Mouse (Mus musculus) stomach, embryonic 14.5 days (tissue): ENCODE results near the gene Pxylp1. TPM values are rescaled to one million over a fixed set of nuclear protein-coding genes. Genes with fewer than 3 reads are reported as not detected.
A peak's percentile ranks its signal among the peaks of the same experiment; 100 is the strongest.

Experiments
- ATAC-seq: fragments of 200-750 bp; cut with Nextera tagmentation; 2 replicates; pipeline ENCODE4 v1.8.0; 2017; ENCODE audit warnings: low read depth, moderate TSS enrichment; ENCODE audit not compliant: insufficient number of reproducible peaks, insufficient read depth, low FRiP score
- H3K27ac ChIP-seq: fragments of 300-500 bp; sonication (generic); 2 replicates; pipeline ENCODE4 v1.5.1; 2014; ENCODE audit warnings: mild to moderate bottlenecking, low read length, moderate library complexity, mixed read lengths
- H3K27me3 ChIP-seq: fragments of 300-500 bp; sonication (generic); 2 replicates; pipeline ENCODE4 v1.6.1; 2014; ENCODE audit warnings: low read length, control low read depth, mixed read lengths; ENCODE audit not compliant: control insufficient read depth, insufficient read depth
- H3K36me3 ChIP-seq: fragments of 300-500 bp; sonication (generic); 2 replicates; pipeline ENCODE4 v1.6.1; 2014; ENCODE audit warnings: mild to moderate bottlenecking, control low read depth, low read length, moderate library complexity, mixed read lengths; ENCODE audit not compliant: control insufficient read depth, insufficient read depth
- H3K4me1 ChIP-seq: fragments of 300-500 bp; sonication (generic); 2 replicates; pipeline ENCODE4 v1.6.1; 2014; ENCODE audit warnings: low read length, control low read depth, mixed read lengths; ENCODE audit not compliant: control insufficient read depth, insufficient read depth
- H3K4me2 ChIP-seq: fragments of 300-500 bp; sonication (generic); replicated peaks from 2 replicates; pipeline ENCODE4 v1.6.1; 2014; ENCODE audit warnings: low read depth, low read length, control low read depth
- H3K4me3 ChIP-seq: fragments of 300-500 bp; sonication (generic); 2 replicates; pipeline ENCODE4 v1.5.1; 2014; ENCODE audit warnings: low read depth, low read length, control low read depth
- H3K9ac ChIP-seq: fragments of 300-500 bp; sonication (generic); replicated peaks from 2 replicates; pipeline ENCODE4 v1.6.1; 2014; ENCODE audit warnings: low read depth, mild to moderate bottlenecking, control low read depth, low read length, moderate library complexity, mixed read lengths
- H3K9me3 ChIP-seq: fragments of 300-500 bp; sonication (generic); 2 replicates; pipeline ENCODE4 v1.6.1; 2016; ENCODE audit warnings: low read depth, low read length, control low read depth; ENCODE audit not compliant: control insufficient read depth
- WGBS: fragments of 180-500 bp; shearing (Covaris S2); extraction: QIAGEN DNeasy Blood & Tissue Kit; methylation state at CpG from one replicate; pipeline ENCODE4 v1.1.7; 2014; 5-methylcytosine and 5-hydroxymethylcytosine counted together
- polyA plus RNA-seq: library from polyadenylated mRNA; unstranded; fragments of >200 nt; fragmentation: Nextera tagmentation; extraction: Ambion mirVana; gene quantifications from 2 replicates; pipeline ENCODE4 v1.2.1, GENCODE M21; 2014

Pxylp1 gene
- polyA plus RNA-seq, 1 experiment from 2014 or later: 37.7 TPM

- no peaks in the 10 kb centered on the region for H3K36me3 ChIP-seq
- ATAC-seq: no peak
Measured at GRCm38 (mm10) chr9:96899004-96899403, 6.5 kb upstream of the Pxylp1 start.

GRCm38 (mm10) chr9:96896690-96897089, 4.2 kb upstream of the Pxylp1 start:
- H3K4me1 ChIP-seq: no peaks in the 10 kb centered on the region
- ATAC-seq: no peak
- H3K9ac ChIP-seq: no peak overlapping the region
- no peak overlapping the region for H3K4me2 ChIP-seq
- H3K27ac ChIP-seq: no peak overlapping the region
- 87% methylated on average over 1 of the region's 1 CpGs for WGBS
- H3K4me3 ChIP-seq: no peak overlapping the region
- H3K36me3 ChIP-seq: no peaks in the 10 kb centered on the region
- no peaks in the 10 kb centered on the region for H3K9me3 ChIP-seq
- H3K27me3 ChIP-seq: no peaks in the 10 kb centered on the region

More at GRCm38 (mm10) chr9:96899004-96899403, 6.5 kb upstream of the Pxylp1 start:
- Histone ChIP-seq H3K27me3 (no peaks in the 10 kb centered on the region), H3K9ac (no peak overlapping the region), H3K4me1 (no peaks in the 10 kb centered on the region), H3K27ac (no peak overlapping the region), H3K4me3 (no peak overlapping the region), H3K4me2 (no peak overlapping the region), H3K9me3 (no peaks in the 10 kb centered on the region)

GRCm38 (mm10) chr9:96893582-96893981, 1.1 kb upstream of the Pxylp1 start:
- H3K27ac ChIP-seq: no peak overlapping the region
- H3K36me3 ChIP-seq: no peaks in the 10 kb centered on the region
- ATAC-seq: no peak
- no peak overlapping the region for H3K9ac ChIP-seq
- no peak overlapping the region for H3K4me3 ChIP-seq
- H3K4me2 ChIP-seq: no peak overlapping the region
- H3K27me3 ChIP-seq: no peaks in the 10 kb centered on the region
- no peaks in the 10 kb centered on the region for H3K9me3 ChIP-seq
- WGBS: 43% methylated on average over 5 of the region's 5 CpGs
- no peaks in the 10 kb centered on the region; the same call in 1 of the 2 replicates for H3K4me1 ChIP-seq

GRCm38 (mm10) chr9:96891341-96892330, 833 bp downstream of the Pxylp1 start:
- no peak overlapping the region for H3K27ac ChIP-seq
- no peaks in the 10 kb centered on the region for H3K9me3 ChIP-seq
- no peak for ATAC-seq
- H3K4me3 ChIP-seq: no peak overlapping the region
- no peaks in the 10 kb centered on the region for H3K27me3 ChIP-seq
- WGBS: 61% methylated on average over 12 of the region's 12 CpGs
- H3K4me2 ChIP-seq: no peak overlapping the region
- H3K4me1 ChIP-seq: peaks cover 5% of the 10 kb centered on the region; the same call in 1 of the 2 replicates
- H3K9ac ChIP-seq: no peak overlapping the region
- no peaks in the 10 kb centered on the region for H3K36me3 ChIP-seq

- no peak overlapping the region for H3K9ac ChIP-seq
- H3K4me3 ChIP-seq: no peak overlapping the region
- peaks cover 5% of the 10 kb centered on the region; the same call in 1 of the 2 replicates for H3K4me1 ChIP-seq
- H3K36me3 ChIP-seq: no peaks in the 10 kb centered on the region
- H3K27ac ChIP-seq: no peak overlapping the region
- WGBS: 92% methylated on average over 6 of the region's 6 CpGs
- H3K4me2 ChIP-seq: no peak overlapping the region
- H3K9me3 ChIP-seq: no peaks in the 10 kb centered on the region
- no peaks in the 10 kb centered on the region for H3K27me3 ChIP-seq
- ATAC-seq: no peak
Measured at GRCm38 (mm10) chr9:96890756-96891155, 1.7 kb downstream of the Pxylp1 start.

- no peak overlapping the region for H3K4me2 ChIP-seq
- no peaks in the 10 kb centered on the region for H3K9me3 ChIP-seq
- H3K9ac ChIP-seq: no peak overlapping the region
- H3K27ac ChIP-seq: no peak overlapping the region
- H3K4me1 ChIP-seq: peaks cover 10% of the 10 kb centered on the region; the same call in 1 of the 2 replicates
- no peaks in the 10 kb centered on the region for H3K27me3 ChIP-seq
- no peak overlapping the region for H3K4me3 ChIP-seq
- ATAC-seq: no peak
- 88% methylated on average over 6 of the region's 6 CpGs for WGBS
- no peaks in the 10 kb centered on the region for H3K36me3 ChIP-seq
Measured at GRCm38 (mm10) chr9:96890266-96890665, 2.2 kb downstream of the Pxylp1 start.

- H3K36me3 ChIP-seq: no peaks in the 10 kb centered on the region
- H3K9ac ChIP-seq: peak overlapping the region; percentile 52
- peak; percentile 81 for ATAC-seq
- WGBS: under 1% methylated on average over 66 of the region's 66 CpGs
- H3K4me3 ChIP-seq: peak overlapping the region; percentile 54
- no peaks in the 10 kb centered on the region for H3K27me3 ChIP-seq
- no peak overlapping the region for H3K27ac ChIP-seq
- H3K4me2 ChIP-seq: peak overlapping the region; percentile 85
- H3K9me3 ChIP-seq: no peaks in the 10 kb centered on the region
- peaks cover 10% of the 10 kb centered on the region; the same call in 1 of the 2 replicates for H3K4me1 ChIP-seq
Measured at GRCm38 (mm10) chr9:96889345-96890021, 3.0 kb downstream of the Pxylp1 start.

GRCm38 (mm10) chr9:96888742-96889344, 3.6 kb downstream of the Pxylp1 start:
- peak; percentile 14; the same call in 1 of the 2 replicates for ATAC-seq
- Histone ChIP-seq H3K27me3 (no peaks in the 10 kb centered on the region), H3K9ac (peak overlapping the region; percentile 52), H3K4me1 (peaks cover 14% of the 10 kb centered on the region; the same call in 1 of the 2 replicates), H3K36me3 (no peaks in the 10 kb centered on the region), H3K4me3 (peak overlapping the region; percentile 54), H3K4me2 (peak overlapping the region; percentile 85), H3K27ac (no peak overlapping the region), H3K9me3 (no peaks in the 10 kb centered on the region)
- under 1% methylated on average over 37 of the region's 37 CpGs for WGBS
